Mouse (Mus musculus) cerebellum, adult (tissue): Measurements from ENCODE around the gene Sgpl1.
A peak's percentile ranks its signal among the peaks of the same experiment; 100 is the strongest.

Experiments used
- ATAC-seq: cut with Nextera tagmentation; 2 replicates; pipeline ENCODE4 v1.9.2; 2017; ENCODE audit warnings: mild to moderate bottlenecking, moderate library complexity, mixed read lengths; ENCODE audit not compliant: insufficient number of reproducible peaks, low FRiP score, low TSS enrichment

The Sgpl1 gene

DNA sequence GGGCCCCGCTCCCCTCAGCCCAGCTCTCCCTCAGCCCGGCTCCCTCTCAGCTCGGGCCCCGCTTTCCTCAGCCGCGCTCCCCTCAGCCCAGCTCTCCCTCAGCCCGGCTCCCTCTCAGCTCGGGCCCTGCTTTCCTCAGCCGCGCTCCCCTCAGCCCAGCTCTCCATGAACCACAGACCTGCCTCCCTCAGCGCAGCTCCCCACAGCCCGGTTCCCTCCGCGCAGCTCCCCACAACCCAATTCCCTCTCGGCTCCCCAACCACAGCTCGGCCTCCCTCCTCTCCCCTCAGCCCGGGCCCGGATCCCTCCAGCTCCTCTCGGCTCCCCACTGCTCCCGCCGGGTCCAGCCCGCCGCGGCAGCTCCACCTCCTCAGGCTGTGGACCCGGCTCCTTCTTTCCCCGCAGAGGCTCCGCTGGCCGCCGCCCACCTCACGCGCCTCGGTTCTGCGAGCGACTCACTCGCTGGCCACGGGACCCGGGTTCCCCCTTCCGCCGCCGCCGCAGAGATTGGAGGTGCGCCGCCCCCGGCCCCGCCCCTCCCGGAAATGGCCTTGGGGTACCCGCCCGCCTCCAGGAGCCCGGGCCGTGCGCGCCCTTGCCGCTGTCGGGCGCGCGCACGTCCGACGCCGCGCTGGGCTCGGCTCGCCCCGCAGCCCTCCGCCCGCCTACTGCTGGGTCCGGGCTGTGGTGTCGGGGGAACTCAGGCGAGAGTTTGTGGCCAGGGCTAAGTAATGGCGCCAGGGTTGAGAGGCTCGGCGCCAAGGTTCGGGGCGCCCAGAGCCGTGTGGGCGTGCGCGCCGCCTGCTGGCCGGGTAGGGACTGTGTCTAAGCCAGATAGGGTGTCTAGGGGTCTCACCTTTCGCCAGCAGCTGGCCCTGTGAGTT is at the start of gene Sgpl1:
TSS of gene Sgpl1 (minus strand) at position 547 of the 884 bp plus-strand sequence.
- ATAC-seq = peak; percentile 82

DNA sequence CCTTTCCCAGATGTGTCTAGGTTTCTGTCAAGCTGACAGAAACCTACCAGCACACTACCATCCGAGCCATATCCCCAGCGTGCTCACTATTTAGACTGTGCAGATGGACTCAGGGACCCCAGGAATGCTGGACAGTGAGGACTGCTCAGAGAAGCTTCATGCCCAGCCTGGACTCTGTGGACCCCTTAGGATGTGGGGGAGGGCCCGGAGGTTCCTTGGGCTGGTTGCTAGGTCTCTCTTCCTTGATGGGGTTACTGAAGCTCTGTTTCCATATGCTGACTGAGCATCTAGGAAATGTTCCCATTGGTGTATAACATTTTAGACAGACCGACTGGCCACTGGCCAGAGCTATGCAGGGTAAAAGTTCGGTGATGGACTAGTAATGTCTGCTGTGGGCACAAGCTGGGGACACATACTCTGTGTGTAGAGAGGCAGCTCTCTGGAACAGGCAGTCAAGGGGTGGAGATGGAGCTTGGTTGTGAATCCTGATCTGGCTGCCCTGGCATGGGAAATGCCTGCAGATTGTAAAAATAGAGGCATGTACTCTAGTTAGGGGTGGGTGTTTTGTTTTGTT is 48.3 kb upstream of the Sgpl1 start:
- no peak for ATAC-seq

DNA sequence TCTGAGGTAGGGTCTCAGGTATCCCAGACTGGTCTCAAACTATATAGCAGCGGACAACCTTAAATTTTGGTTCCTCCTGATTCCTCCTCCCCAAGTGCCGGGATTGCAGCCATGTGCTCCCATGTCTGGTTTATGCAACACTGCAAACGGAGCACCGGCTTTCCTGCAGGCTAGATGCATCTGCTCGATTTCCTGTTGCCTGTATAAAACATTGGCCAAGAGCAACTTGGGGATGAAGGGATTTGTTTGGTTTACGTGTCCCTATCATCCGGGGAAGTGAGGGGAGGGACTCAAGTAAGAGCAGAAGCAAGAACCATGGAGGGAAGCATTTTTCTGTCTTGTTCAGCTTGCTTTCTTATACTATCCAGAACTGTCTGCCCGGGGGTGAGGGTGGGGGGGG is 47.7 kb upstream of the Sgpl1 start:
- no peak for ATAC-seq

DNA sequence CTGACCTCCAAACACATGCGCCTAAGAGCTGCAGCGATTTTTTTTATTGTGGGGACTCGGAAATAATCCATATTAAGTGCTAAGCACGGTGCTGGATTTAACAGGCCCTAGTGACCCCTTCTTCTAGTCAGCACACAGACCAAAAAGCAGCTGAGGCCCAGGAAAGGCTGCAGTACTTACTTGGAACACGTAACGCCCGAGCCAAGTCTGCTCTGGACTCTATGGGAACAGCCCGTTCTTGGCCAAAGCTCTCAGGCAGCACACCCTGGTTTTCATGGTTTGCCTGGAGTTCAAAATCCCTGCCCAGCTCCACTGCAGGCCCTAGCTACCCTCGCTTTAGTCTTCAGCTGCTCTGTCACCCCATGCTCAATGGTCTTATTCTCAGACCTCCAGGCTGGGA is 47.1 kb upstream of the Sgpl1 start:
- no peak for ATAC-seq

DNA sequence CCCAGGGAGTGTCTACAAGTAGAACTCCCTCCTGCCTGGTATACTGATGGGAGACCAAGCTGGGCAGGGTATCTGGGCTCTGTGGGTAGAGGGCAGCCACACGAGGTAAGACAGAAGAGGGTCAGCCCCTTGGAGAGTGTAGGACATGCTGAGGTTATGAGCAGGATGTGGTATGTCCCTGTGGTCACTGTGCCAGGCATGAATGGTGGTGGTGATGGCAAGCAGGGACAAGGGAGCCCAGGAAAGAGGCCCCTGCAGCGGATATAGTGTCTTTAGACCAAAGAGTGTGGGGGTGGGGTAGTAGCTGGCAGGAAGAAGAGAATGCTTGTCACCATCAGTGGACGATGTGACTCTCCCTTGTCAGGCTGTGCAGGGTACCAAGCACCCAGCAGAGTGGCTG is 40.5 kb upstream of the Sgpl1 start:
- no peak for ATAC-seq

DNA sequence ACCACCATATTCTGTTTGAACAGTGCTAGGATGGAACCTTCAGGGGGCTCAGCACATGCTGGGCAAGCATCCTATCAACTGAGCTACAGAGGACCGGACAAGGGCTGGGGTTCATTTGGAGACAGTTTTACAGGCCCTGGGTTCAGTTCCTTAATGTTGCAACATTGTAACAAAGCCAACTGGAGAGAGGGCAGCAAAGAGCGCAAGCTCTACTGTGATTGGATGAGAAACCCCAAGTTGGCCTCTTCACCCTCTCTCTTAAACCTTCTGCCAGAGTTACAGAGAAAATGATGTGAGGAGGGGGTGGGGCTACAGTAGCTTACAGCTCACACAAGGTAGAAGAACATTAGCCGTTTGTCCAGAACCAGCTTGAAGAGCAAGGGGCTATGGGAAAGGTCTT is 39.5 kb upstream of the Sgpl1 start:
- no peak for ATAC-seq

DNA sequence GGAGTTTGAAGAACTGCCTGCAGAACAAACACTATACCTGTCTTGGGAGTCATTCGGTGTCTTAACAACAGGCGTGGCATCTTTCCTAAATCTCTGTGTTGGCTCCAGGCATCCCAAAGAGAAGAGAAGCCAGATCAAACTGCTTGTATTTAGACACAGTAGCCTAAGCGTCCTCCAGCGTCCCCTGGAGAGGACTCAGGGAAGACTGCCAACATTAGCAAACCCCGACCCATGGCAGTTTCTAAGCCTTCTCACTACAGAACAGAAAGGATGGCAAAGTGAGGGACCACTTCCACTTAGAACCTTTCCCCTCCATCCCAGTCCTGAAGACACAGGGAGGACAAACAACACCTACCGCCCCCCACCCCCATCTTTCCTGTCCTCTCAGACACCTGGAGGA is 32.4 kb upstream of the Sgpl1 start:
- no peak for ATAC-seq

DNA sequence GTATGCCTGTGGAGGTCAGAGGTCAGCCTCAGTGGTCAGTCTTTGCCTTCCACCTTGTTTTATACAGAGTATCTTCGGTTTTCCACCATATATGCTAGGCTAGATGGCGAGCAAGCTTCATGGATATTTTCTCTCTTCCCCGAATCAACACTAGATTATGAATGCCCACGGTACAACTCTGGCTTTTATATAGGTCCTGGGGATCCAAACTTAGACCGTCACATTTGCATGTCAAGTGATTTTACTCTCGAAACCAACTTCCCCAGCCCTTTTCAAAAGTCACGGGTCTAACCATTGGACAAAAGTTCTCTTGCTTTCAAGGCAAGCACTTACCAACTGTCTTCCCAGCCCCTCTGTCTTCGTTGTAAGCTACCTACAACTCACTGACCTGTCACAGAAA is 31.2 kb upstream of the Sgpl1 start:
- ATAC-seq = no peak

DNA sequence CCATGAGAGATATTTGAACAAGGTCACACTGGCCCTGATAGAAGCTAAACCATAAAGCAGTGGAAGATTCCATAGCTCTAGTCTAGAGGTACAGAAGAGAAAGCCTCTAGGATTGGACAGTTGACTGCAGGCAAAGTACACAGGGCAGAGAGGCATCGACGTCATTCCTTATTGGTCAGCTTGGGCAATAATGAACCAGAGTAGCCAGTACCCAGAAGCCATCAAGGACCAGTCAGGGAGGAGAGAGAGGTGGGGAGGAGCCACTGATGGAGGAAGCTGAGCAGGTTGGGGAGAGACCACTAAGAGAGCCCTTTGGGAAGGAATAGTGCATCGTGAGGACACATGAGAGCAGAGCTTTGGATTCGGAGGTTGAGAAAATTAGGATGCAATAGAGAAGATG is 30.2 kb upstream of the Sgpl1 start:
- 0 out of 2 replicates have a peak, but pooled peaks have one; percentile 14 for ATAC-seq

DNA sequence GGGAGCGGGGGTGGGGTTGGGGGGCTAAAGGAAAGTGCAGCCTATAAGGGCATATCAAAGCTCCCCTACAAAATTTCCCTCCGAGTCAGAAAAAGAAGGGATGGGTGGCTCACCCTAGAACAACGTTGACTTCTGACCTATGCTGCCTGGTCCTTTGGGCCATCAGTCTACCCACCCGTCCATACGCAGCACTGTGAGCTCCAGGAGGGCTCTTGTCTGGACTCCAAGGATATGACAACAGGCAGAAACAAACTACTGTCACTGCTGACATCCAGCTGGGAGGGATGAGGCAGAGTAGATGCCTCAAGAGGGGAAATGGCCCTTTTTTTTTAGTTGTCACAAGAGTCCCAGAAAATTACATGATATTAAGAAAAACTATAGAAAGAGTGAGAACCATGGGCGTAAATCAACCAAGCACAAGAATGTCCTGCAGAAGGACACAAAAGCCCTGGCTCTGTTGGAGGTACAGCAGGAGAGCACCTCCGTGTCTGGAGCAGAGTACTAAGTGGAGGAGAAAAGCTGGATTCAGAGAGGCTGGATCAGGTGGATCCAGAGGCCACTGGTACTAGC is 28.8 kb upstream of the Sgpl1 start:
- ATAC-seq = 0 out of 2 replicates have a peak, but pooled peaks have one; percentile 2

DNA sequence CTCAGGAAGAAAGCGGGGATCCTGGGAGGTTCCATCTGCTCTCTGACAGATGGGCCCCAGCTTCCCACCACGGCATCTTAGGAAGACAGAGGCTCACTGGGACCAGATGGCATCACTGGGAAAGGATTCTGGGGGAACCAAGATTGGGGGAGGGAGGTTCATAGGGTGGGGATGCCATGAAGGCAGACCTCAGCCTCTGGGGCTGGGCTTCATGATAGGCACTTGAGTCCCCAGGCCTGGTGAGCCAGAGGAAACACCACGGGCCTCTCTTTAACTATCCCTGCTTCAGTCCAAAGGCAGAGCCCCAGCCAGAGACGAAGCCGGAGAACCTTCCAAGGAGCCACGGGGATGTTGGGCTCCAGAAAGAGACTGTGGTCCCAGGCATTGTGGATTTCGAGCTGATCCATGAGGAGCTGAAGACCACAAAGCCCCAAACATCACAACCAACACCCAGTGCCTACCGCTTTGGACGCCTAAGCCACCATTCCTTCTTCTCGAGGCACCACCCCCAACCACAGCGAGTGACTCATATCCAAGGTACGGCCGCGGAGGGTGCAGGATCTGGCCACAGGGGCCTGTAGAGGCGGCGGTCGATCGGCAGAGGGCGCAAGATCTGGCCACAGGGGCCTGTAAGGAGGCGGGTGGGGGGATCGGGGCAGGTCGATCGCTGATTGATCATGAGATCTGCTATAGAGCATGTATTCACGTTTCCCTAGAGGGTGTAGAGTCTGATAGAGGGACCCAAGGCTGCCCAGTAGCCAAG is 28.1 kb upstream of the Sgpl1 start:
- peak; percentile 68 for ATAC-seq

DNA sequence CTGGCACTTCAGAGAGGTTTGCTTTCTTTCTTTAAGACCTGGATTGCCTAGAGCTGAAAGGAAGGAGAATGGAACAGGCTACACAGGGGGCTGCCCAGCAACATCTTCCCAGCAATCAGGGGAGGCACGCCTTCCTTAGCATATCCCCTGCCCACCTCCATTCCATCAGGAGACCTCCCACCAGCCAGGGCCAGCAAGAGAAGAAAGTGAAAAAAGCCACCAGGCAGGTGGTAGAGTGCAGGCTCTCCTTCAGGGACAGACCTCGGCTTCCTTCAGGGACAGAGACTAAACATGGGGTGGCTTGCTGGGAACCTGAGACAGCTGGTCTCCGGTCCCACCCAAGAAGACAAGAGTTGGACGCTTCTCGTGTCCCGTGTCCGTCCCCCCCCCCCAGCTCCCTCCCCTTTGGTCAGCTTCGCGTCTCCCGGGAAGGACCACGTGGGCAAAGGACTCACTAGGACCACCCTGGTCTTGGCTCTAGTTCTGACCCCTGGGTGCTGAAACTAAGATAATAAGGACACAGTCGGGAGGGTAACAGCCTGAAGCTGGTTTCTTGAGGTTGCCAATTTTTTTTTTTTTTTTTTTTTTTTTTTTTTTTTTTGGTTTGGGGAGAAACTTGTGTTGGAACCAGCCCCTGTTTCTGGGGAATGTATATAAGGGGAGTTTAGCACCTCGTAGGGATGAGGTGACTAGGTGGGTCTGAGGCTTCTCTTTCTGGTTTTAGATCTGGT is 27.4 kb upstream of the Sgpl1 start:
- ATAC-seq = no peak

DNA sequence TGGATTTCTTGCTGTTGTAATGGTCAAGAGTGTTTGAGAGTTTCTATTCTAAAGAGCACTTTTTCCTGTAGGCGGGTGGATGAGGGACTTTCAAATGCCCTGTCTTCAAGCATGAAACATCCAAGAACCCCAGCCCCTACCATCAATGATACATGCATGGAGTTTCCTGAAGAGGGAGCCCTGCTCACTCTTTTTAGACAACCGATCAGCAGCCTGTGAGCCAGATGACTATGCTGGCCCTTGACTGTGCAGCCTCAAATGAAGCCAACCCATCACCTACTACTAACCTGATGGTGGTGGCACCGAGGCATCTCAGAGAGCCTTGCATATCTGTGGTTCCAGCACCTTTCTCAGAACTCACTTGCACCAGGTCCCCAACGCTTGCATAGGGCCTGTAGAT is 25.0 kb upstream of the Sgpl1 start:
- no peak for ATAC-seq

DNA sequence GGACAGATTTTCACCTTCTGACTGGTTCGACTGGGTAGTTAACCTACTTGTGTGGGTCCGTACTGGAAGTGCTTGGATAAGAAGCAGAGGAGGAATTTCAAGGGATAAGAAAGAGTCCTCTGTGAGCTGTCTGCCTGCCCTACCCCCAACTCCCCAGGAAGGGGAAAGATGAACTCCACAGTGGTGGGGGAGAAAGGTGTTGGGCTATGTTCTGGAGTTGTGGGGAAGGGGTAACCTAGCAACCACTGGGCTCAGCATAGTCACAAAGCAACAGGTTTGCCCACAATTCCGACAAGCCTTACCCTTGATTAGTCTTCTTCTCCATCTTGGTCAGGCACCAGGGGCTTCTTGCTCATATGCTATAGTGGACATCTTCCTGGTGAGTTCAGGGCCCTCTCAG is 24.2 kb upstream of the Sgpl1 start, which contains the start of gene Tbata:
TSS of gene Tbata (plus strand) at position 301 of the 400 bp plus-strand sequence.
- no peak for ATAC-seq

DNA sequence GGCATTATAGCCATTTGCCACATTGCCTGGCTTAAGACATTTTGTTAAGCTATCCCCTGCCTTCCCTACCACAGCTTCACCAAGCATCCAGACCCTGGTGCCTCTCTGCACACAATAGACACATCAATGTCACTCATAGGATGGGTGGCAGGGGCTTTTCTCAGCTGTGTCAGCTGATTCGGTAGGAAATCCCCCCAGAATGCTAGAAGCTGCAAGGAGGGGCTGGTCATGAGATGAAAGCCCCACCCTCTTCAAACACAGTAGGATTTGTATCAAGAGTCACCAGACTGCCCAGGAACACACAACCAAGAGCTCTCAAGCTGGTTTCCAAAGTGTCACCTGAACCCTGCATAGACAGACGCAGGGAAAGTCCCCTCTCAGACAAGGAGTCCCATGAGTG is 20.9 kb upstream of the Sgpl1 start:
- no peak for ATAC-seq

DNA sequence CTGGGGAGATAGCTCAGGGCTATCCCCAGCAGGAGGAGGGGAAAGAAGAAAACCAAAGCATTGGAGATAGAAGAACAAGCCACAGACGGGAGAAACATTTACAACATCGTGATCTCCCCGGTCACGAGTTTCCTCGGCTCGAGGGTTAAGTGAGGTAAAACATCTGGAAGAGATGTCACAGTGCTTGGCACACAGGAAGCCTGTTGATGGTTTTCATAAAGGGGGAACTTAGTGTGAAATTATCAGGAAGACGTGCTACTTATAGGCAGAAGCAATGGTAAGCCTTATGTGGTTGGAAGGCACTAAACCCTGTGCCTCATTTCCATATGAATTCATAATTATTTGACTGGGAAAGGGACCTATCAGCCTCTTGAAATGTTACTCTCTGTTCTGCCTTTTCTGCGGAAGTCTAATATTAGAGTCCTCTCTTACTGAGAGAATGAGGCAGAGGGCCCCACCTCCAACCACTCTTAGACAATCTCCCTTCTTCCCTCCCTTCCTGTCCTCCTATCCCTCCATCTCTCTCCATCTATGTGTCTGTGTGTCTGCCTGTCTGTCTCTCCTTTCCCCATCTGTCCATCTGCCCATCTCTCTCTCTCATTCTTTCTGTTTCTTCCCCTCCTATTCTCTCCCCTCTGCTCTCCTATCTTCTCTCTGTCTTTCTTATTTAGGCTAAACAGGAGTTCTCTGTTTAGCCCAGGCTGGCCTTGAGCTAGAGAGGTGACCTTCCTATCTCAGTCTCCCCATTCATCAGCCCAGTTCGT is 20.0 kb upstream of the Sgpl1 start:
- ATAC-seq = no peak

DNA sequence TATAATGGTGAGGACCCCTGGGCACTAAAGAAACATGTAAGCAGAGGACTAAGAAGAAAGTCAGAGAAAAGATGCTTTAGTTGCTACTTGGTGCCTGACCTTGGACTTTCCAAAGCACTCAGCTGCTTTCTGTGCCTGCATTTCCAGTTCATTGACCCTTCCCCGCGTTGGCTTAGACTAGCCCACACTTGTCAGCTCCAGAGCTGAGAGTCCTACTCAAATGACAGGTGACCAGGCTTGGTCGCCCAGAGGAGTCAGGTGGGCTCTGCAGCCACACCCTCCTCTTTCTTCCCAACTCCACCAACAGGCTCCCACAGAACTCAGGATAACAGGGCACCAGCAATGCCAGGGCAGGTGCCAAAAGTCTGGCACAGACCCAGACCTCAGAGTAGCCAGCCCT is 14.9 kb upstream of the Sgpl1 start:
- no peak for ATAC-seq

DNA sequence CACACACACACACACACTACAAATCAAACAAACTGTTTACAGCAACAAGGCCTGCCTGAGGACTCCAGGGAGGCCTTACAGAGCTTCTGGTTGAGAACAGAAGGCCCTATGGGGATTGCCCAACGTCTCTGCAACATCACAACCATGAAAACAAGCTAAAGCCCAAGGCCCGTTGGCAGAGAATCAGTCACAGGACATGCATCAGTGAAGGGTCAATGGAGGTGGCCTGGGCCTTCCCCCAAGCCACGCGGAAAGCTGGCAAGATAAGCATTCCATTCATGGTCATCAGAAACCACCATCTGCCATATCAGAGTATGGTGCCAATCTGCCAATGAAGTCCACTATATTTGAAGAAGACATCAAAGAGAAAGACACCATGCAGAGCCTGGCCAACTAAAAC is 13.2 kb upstream of the Sgpl1 start:
- ATAC-seq = no peak

DNA sequence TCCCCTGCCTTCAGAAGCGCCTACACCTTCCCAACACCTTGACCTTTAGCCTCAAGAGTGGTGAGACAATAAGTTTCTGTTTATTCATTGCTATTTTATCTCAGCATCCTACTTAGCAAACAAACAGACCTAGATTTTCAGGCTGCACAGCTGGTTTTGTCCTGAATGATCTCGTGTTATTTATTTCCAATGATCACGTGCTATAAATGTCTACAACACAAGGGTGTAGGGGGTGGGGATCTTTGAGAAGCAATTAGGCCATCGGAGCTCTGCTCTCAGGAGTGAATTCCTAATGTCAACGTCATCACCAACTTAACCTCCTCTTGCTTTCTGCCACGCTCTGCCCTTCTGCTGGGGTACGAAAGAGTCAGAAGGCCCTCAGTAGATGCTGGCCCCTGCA is 12.6 kb upstream of the Sgpl1 start:
- no peak for ATAC-seq
